Mouse (Mus musculus) frontal cortex, adult 2 months (tissue): ENCODE measurements around the gene Trim72. TPM values are rescaled to one million over a fixed set of nuclear protein-coding genes. Genes with fewer than 3 reads are reported as not detected.

Source experiments
- DNase-seq, 2 experiments: peaks; one replicate each; pipeline ENCODE4 v3.0.0; 2022; ENCODE audit warnings: low spot score in 1 of 2; ENCODE audit errors: extremely low spot score in 1 of 2
- polyA plus RNA-seq: library from polyadenylated mRNA; depleted of rRNA; stranded (reverse); fragments of >200 nt; gene quantifications from 2 replicates; pipeline ENCODE4 v1.2.3, GENCODE M21; 2012; rRNA removed

Gene Trim72
- polyA plus RNA-seq, 1 experiment, result 2.5 TPM

DNA sequence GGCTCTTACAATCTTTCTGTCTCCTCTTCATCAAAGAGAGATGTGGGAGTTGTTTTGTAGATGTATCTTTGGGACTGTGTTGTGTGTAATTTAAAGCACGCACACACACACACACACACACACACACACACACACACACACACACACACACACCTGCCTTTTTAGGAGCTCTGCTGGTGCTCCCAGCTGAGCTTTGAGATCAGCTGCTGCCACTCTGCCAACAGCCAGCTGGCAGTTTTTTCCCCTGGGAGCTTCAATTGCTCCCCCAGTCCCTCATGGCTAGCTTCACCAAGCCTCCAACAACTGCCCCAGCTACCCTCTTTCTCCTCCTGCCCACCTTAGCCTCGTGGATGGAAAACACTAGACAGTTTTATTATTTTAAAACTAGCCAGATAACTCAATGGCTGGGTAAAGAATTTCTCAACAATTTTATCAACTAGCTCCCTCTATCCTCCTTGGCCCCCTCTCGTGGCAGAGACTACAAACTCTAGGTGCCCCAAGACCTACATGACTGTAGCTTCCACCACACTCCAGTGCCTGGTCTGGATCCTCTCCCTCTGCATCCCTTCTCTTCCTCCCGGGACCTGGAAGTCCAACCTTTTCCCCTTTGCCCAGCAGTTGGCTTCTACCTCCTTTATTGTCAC, 40.5 kb downstream of the Trim72 start:
- DNase-seq, result no peak

DNA sequence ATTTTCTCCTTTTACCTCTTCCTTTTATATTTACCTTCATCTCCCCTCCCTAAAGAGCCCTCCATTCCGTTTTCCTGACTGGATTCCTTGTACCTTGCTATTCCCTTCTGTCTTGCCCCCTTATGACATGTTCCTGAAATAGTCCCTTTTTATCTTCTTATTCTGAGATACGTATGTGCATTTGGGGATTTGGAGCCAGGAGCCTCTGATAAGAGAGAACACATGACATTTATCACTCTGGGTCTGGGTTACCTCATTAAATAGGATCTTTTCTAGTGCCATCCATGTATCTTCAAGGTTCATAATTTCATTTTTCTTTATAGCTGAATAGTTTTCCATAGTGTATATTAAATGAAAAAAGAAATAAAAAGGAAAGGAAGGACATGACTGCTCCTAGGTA, 41.9 kb downstream of the Trim72 start:
- no peak for DNase-seq

DNA sequence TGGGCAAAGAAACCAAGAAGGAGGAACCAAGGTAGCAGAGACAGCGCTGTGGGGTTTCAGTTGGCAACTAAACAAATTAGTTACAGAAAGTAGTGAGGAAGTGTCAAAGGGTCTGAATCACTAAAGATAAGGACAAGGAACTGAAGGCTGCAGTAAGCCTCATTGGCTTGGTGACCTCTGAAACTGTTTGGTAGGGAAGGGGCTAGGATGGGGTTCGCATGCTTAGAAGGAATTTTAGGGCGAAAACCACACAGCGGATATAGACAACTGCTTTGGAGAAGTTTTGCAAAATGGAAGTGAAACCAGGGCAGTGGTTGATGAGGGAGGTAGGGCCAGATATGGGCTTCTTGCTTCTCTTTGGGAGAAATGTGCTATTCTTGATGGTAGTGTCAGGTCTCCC, 45.1 kb downstream of the Trim72 start:
- no peak for DNase-seq

- no peak for DNase-seq
These were observed 45.5 kb downstream of the Trim72 start for GRCm38 (mm10) chr7:128049254-128049653.

DNA sequence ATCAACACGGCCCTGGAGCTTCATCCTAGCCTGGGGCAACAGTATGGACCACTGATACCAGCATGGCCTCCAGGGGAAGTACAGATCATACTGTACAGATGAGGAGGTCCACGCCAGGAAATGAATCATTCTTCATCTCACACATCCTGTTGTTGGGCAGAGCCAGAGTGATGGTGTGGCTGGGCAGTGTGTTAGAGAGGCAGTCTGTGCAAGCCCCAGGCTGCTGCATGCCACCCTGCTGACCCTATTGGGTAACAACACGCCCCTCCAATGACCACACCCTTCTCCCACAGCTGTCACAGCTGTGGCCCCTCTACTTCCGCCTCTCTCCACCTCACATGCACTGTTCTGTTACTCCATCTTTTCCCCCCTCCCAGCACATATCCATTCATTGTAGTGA, 47.0 kb downstream of the Trim72 start:
- DNase-seq, result no peak

- DNase-seq, result no peak
These were observed 49.3 kb downstream of the Trim72 start for GRCm38 (mm10) chr7:128053061-128053460.

- DNase-seq, result no peak
These were observed 53.2 kb downstream of the Trim72 start for GRCm38 (mm10) chr7:128056917-128057444.

DNA sequence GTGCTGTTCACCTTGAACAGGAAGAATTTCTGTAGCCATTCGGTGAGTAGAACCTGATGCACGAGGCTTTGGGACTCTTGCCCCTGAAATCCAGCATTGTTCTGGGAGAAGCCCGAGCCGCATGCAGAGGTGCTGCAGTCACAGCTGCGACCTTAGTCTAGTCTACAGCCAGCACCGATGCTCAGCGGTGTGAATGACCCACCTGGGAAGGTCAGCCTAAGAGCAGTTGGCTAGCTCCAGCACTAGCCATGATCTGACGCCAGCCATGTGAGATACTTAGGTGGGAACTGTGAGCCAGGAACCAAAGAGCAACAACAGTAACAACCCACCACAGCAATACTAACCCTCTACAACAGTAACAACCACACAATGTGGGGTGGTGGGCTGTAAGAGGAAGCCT, 54.1 kb downstream of the Trim72 start:
- DNase-seq, result no peak

- DNase-seq, result no peak
These were observed 54.8 kb downstream of the Trim72 start for GRCm38 (mm10) chr7:128058576-128058975.

GRCm38 (mm10) chr7:128059091-128059490, 55.3 kb downstream of the Trim72 start:
- no peak for DNase-seq

Other genes starting within 250 kb of the Trim72 start
- gene Orai3, start 234.1 kb upstream of the Trim72 start, polyA plus RNA-seq, result 19.9 and 20.6 TPM in 2 replicates
- gene Setd1a, start 227.3 kb upstream of the Trim72 start, polyA plus RNA-seq, result 20.2 and 21.8 TPM in 2 replicates
- gene Gm49388, start 218.3 kb upstream of the Trim72 start, polyA plus RNA-seq, result 0.06 TPM in 1 of 2 replicates, not detected in the other
- 15.7 and 17.3 TPM in 2 replicates for gene Hsd3b7, start 203.3 kb upstream of the Trim72 start, polyA plus RNA-seq
- 121 and 127 TPM in 2 replicates for gene Stx4a, start 179.7 kb upstream of the Trim72 start, polyA plus RNA-seq
- gene Stx1b, start 179.4 kb upstream of the Trim72 start, polyA plus RNA-seq, result 374 and 443 TPM in 2 replicates
- gene Zfp646, start 127.7 kb upstream of the Trim72 start, polyA plus RNA-seq, result 16.0 TPM in 2 replicates
- 13.9 and 15.1 TPM in 2 replicates for gene Zfp668, start 127.1 kb upstream of the Trim72 start, polyA plus RNA-seq
- 4.7 and 5.2 TPM in 2 replicates for gene Prss53, start 113.0 kb upstream of the Trim72 start, polyA plus RNA-seq
- not detected in 2 replicates for gene Gm21974, start 108.5 kb upstream of the Trim72 start, polyA plus RNA-seq
- 54.6 and 68.7 TPM in 2 replicates for gene Vkorc1, start 108.3 kb upstream of the Trim72 start, polyA plus RNA-seq
- gene Bckdk, start 99.9 kb upstream of the Trim72 start, polyA plus RNA-seq, result 50.4 and 51.0 TPM in 2 replicates
- gene Kat8, start 91.4 kb upstream of the Trim72 start, polyA plus RNA-seq, result 37.3 and 39.1 TPM in 2 replicates
- gene Prss8, start 73.8 kb upstream of the Trim72 start, polyA plus RNA-seq, result 0.36 and 0.86 TPM in 2 replicates
- 14.0 and 15.0 TPM in 2 replicates for gene Prss36, start 57.2 kb upstream of the Trim72 start, polyA plus RNA-seq
- 446 and 481 TPM in 2 replicates for gene Fus, start 36.5 kb upstream of the Trim72 start, polyA plus RNA-seq
- gene Pycard, start 10.1 kb upstream of the Trim72 start, polyA plus RNA-seq, result 7.5 and 10.1 TPM in 2 replicates
- 9.4 and 14.6 TPM in 2 replicates for gene Itgam, start 58.7 kb downstream of the Trim72 start, polyA plus RNA-seq
- gene Gm49368, start 58.7 kb downstream of the Trim72 start, polyA plus RNA-seq, result 0.02 TPM in 1 of 2 replicates, not detected in the other
- gene Itgax, start 125.6 kb downstream of the Trim72 start, polyA plus RNA-seq, result 0.30 and 0.32 TPM in 2 replicates
- 0.06 and 0.19 TPM in 2 replicates for gene Itgad, start 150.4 kb downstream of the Trim72 start, polyA plus RNA-seq
- 13.8 and 28.8 TPM in 2 replicates for gene Cox6a2, start 202.4 kb downstream of the Trim72 start, polyA plus RNA-seq
- 12.1 and 12.6 TPM in 2 replicates for gene Armc5, start 233.4 kb downstream of the Trim72 start, polyA plus RNA-seq
- 1.8 and 2.6 TPM in 2 replicates for gene 9130023H24Rik, start 234.1 kb downstream of the Trim72 start, polyA plus RNA-seq
- 14.5 and 16.9 TPM in 2 replicates for gene Tgfb1i1, start 242.9 kb downstream of the Trim72 start, polyA plus RNA-seq